Mouse (Mus musculus) CD4-positive, CD25-positive, alpha-beta regulatory T cell, adult 2 months (primary cell): ENCODE measurements around the gene Nosip.
A peak's percentile ranks its signal among the peaks of the same experiment; 100 is the strongest.

Source experiments
- DNase-seq: peaks from one replicate; pipeline ENCODE4 v3.0.0-alpha.2; 2012; ENCODE audit warnings: low read depth, low spot score

Gene Nosip

GRCm38 (mm10) chr7:45062239-45062835 lies at the start of gene Nosip, which contains the start of gene Prrg2:
TSS of gene Nosip (plus strand) at chr7:45062429.
TSS of gene Prrg2 (minus strand) at chr7:45062677.
- DNase-seq: peak; percentile 96

DNA sequence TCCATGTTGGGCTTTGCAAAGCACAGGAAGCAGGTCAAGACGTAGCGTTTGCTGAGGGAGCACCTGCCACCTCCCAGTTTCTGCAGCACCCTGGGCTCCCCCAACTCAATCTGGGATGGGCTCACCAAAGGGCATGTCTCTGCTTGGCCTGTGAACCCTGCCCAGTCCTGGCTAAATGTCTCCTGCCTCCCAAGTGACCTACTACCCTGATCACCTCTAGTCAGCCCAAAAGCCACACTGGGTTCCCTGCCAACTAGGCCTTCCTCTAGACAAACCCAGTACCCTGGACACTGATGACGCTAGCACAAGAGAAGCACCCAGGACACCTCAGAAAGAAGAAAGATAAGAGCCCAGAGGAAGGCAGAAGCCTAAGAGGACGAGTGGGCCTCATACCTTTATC lies 49.4 kb upstream of the Nosip start:
- no peak for DNase-seq

DNA sequence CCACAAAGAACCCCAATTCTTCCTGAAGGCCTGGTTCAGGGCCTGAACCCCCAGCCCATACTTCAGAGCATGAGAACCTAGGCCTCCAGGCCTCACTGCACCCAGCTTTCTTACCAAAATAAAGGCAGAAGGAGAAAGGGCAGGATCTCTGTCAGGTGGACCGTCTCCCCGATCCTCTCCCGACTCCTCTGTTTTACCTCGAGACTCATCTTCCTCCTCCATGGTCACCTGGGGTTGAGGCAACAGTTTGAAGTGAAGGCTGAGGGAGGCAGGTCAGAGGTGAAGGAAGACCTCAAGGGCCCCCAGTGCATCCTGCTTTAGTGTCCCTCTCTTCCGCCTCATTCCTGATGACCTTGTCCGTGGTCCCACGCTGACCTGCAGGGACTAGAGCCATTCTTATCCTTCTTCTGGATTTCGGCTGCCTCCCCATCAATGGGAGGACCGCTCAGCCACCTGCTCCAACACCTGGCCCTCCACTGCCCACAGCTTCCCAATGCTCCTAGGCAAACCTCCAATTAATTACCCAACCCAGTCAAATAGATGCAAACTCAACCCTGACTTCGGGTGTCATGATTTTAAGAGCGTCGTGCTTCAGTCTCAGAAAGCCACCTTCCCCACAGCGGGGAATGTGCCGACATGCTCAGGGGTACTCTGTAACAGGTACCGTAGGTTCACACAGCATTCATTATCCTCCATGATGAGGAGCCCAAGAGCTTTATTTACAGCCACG lies 48.7 kb upstream of the Nosip start:
- DNase-seq: no peak

- DNase-seq: no peak
Measured at GRCm38 (mm10) chr7:45014096-45014451, 48.2 kb upstream of the Nosip start.

- DNase-seq: no peak
Measured at GRCm38 (mm10) chr7:45015344-45015956, 46.8 kb upstream of the Nosip start.

DNA sequence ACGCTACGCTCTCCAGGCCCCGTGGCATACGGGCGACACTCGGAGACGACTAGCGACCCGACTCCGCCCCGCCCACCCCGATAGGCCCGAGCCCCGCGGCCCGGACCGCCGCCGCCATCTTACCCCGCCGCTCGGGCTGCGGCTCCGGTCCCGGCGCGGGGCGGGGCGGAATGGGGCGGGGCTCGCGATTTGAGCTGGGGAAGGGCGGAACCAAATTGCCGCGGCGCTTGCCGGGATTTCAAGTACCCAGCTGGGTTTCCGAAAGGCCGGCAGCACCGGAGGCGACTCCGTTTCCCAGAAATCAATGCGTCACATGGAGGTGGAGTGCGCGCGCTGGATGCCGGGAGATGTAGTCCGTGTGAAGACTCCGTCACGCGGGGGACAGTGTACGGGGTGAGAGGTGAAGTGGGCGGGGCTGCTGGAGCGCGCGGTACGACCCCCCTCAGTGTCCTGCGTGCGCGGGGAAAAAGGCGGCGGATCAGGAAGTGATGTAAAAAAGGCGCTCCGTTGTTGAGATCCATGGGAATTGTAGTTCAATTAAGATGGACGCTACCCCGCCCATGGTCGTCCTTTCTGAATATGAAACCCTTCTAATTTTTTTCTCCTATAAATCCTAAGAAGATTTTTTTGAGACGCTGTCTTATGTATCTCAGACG lies 46.1 kb upstream of the Nosip start, which contains the start of gene Scaf1:
Gene Scaf1, minus strand, starts transcription at position 407 of the 656 bp plus-strand sequence.
- DNase-seq: peak; percentile 100

DNA sequence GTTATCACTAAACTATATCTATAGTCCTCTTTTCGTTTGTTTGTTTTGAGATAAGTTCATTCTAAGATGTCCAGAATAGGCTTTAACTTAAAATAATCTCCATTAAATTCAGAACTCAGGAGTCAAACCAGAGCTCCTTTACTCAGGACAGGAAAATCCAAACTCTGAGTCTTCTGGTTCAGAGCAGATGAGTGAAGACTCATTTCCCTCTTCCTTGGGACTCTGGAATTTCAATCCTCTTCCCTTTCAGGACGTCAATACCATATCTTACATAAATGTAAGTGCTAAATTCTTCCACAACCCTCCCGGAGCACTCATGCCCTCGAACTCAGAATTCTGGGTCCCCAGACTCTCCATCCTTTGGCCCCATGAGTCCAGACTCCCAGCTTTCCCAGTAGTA lies 45.5 kb upstream of the Nosip start:
- DNase-seq: no peak

GRCm38 (mm10) chr7:45017242-45018061 lies 44.8 kb upstream of the Nosip start, which contains the start of gene Rras:
TSS of gene Rras (plus strand) at chr7:45017961.
- DNase-seq: peak; percentile 98

DNA sequence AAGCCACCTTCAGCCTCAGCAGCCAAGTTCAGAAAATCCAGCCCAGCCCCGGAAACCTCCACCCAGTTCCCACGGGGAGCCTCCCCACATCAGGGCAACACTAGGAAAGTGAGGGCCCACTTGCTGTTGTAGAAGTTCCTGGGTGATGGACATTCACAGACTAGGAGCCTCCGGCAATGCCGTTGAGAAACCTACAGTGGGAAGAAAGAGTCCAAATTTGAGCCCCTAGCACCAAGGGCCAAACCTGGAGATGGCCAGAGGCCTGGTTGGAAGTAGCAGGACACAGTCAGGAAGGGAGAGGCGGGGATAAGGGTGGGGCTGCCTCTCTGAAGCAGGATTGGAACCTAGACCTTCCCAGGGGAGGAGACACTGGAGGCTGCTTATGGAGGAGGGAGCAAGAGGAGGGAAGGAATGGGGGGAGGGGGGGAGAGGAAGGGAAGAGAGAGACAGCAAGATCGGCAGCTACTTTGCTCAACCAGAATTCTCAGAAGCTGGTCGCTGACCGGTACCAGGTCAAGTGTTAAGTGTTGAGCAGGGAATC lies 43.1 kb upstream of the Nosip start:
- DNase-seq: peak; percentile 21

DNA sequence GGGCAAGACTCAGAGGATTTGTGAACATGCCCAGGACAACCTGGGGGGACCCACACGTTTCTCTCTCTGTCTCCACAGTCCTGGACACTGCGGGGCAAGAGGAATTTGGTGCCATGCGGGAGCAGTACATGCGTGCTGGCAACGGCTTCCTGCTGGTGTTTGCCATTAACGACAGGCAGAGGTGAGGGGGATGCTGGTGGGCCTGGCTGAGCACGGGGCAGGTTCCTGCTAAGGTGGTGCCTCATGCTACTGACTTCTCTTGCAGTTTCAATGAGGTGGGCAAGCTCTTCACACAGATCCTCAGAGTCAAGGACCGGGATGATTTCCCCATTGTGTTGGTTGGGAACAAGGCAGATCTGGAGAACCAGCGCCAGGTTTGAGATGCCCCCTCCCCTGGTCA lies 42.0 kb upstream of the Nosip start:
- DNase-seq: no peak

GRCm38 (mm10) chr7:45023711-45024110 lies 38.5 kb upstream of the Nosip start:
- peak; percentile 59 for DNase-seq

- no peak for DNase-seq
Measured at GRCm38 (mm10) chr7:45024281-45025248, 37.7 kb upstream of the Nosip start.

- no peak for DNase-seq
Measured at GRCm38 (mm10) chr7:45025601-45026220, 36.5 kb upstream of the Nosip start.

GRCm38 (mm10) chr7:45026256-45026655 lies 36.0 kb upstream of the Nosip start:
- DNase-seq: no peak

DNA sequence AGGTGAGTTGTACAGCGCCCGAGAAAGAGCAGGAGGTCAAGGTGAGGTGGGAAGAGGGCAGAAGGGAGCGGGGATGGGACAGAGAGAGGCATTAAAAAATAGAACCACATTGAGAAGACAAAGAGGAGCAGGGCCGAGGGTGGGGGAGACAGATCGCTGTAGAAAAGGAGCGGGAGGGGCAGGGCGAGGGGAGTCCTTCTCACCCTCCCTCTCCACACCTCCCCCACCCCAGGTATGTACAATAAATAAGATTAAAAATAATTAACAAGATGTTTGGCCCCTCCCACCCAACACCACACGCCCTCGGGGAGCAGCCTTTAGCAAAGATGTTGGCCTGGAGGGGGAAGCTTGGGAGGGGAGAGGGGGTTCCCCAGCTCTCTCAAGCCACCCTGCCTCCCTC lies 34.5 kb upstream of the Nosip start:
- DNase-seq: no peak

DNA sequence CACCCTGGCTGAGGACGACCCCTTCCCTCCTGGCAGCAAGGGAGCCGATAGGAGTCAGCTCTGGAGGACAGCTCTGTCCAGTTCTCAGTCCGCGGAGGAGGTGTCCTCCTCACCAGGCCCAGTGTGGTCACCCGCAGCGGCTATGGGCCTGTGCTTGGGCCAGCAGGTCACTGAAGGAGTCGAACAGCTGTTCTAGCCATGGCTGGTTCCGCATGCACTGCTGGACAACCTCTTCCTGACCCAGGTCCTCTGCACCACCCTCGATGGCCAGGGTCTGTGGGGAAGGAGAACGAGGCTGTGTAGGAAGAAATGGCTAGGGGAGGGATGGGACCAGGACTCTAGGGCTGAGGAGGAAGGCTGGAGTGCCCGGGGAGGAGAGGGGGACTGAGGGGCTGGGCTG lies 33.9 kb upstream of the Nosip start:
- DNase-seq: no peak

DNA sequence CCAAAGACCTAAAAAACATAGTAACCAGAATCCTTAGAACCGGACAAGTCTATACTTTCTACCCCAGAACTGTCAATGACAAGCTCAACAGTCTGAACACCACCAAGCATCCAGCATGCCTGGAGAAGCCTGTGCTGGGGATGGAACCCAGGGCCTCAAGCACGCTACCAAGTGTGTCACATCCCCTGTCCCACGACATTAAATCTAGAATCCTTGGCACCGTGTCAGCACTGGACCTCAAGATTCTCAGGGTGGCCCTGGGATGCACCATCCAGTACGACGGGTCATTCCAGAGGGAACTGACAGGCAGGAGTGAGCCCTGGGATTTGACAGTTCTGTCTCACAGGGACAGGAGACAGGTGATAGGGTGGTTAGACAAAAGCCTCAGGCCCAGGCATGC lies 32.2 kb upstream of the Nosip start:
- DNase-seq: no peak

DNA sequence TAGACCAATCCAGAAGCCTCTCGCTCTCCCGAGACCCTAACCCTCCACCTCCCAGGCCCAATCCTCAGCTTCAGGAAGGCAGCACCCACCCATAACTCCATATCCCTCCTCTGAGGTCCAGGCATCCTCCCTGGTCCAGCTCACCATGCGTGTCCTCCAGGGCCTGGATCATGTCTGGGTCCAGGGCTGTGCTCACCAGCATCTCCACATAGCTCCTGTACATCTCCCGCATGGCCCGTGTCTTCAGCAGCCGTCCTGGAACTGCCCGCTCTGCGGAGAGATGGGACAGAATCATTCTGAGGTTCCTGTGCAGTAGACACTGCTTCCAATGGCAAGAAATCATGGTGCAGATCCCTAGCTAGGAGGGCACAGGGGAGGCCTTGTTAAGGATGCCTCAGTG lies 31.4 kb upstream of the Nosip start:
- no peak for DNase-seq

GRCm38 (mm10) chr7:45033722-45034359 lies 28.4 kb upstream of the Nosip start:
- DNase-seq: no peak
